Mouse (Mus musculus): ENCODE measurements around the gene Mcam. TPM values are rescaled to one million over a fixed set of nuclear protein-coding genes. Genes with fewer than 3 reads are reported as not detected.

The Mcam gene
- polyA plus RNA-seq, 1 experiment, result not detected

DNA sequence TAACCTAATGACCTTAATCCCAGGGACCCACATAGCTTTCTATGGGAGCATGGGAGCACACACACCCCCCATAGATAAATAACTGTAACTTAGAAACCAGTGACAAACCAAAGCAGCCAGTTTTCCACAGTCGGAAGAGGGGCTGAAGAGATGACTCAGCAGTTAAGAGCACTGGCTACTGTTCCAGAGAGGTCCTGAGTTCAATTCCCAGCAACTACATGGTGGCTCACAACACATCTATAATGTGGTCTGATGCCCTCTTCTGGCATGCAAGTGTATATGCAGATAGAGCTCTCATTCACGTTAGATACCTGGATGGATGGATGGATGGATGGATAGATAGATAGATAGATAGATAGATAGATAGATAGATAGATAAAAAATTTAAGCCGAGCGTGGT is 18.1 kb upstream of the Mcam start:
- Histone ChIP-seq H3K9me3 (ENCODE audit: control insufficient read depth, low read length) (no peaks in the 10 kb centered on the region), H3K4me1 (ENCODE audit: control insufficient read depth) (peaks cover 22% of the 10 kb centered on the region), H3K4me3 (replicated peaks) (no peak overlapping the region), H3K27me3 (ENCODE audit: control insufficient read depth) (no peaks in the 10 kb centered on the region), H3K36me3 (ENCODE audit: control insufficient read depth) (peaks cover 6% of the 10 kb centered on the region)
- TF ChIP-seq GATA1 (IDR thresholded peaks at IDR 0.05; ENCODE audit: low read length), result no peak
- no peak for TF ChIP-seq TAL1 (IDR thresholded peaks at IDR 0.05; ENCODE audit: low read length)

- TF ChIP-seq GATA1 (IDR thresholded peaks at IDR 0.05; ENCODE audit: low read length), result no peak
- TF ChIP-seq TAL1 (IDR thresholded peaks at IDR 0.05; ENCODE audit: low read length), result no peak
Measured at GRCm38 (mm10) chr9:44119011-44119410, 15.3 kb upstream of the Mcam start.

DNA sequence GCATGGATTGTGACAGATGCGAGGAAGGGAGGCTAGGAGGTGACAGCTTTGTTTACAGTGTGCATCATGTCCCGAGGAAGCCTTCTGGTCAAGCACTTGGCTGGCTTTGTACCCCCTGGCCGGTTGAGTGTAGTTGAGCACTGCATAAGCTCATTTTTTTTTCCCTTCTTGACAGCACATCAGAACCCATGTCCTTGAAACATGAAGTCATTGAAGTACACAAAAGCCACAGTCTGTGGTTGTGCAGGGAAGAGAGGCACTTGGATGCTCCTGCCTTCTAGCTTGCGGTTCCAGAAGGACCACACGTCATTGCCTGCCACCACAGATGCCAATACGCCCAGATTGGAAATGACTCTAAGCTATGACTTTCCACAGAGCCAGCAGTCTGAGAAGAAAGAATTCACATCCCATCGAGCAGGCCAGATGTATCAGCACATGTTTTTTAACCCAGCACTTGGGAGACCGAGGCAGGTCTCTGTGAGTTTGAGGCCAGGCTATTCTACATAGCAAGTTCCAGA is 14.3 kb upstream of the Mcam start:
- no peaks in the 10 kb centered on the region; the same call in 1 of the 2 replicates for H3K4me1 ChIP-seq (ENCODE audit: control insufficient read depth)
- TF ChIP-seq TAL1 (IDR thresholded peaks at IDR 0.05; ENCODE audit: low read length) (no peak), GATA1 (IDR thresholded peaks at IDR 0.05; ENCODE audit: low read length) (no peak)
- no peaks in the 10 kb centered on the region for H3K9me3 ChIP-seq (ENCODE audit: control insufficient read depth, low read length)
- H3K36me3 ChIP-seq (ENCODE audit: control insufficient read depth), result no peaks in the 10 kb centered on the region
- no peaks in the 10 kb centered on the region for H3K27me3 ChIP-seq (ENCODE audit: control insufficient read depth)
- no peak overlapping the region for H3K4me3 ChIP-seq (replicated peaks)

More at GRCm38 (mm10) chr9:44119011-44119410, 15.3 kb upstream of the Mcam start:
- peaks cover 7% of the 10 kb centered on the region for H3K4me1 ChIP-seq (ENCODE audit: control insufficient read depth)
- no peaks in the 10 kb centered on the region for H3K27me3 ChIP-seq (ENCODE audit: control insufficient read depth)
- H3K36me3 ChIP-seq (ENCODE audit: control insufficient read depth), result no peaks in the 10 kb centered on the region
- H3K9me3 ChIP-seq (ENCODE audit: control insufficient read depth, low read length), result no peaks in the 10 kb centered on the region
- H3K4me3 ChIP-seq (replicated peaks), result no peak overlapping the region

- no peaks in the 10 kb centered on the region for H3K9me3 ChIP-seq (ENCODE audit: control insufficient read depth, low read length)
- H3K27me3 ChIP-seq (ENCODE audit: control insufficient read depth), result peaks cover 17% of the 10 kb centered on the region
- TF ChIP-seq GATA1 (IDR thresholded peaks at IDR 0.05; ENCODE audit: low read length) (no peak), TAL1 (IDR thresholded peaks at IDR 0.05; ENCODE audit: low read length) (no peak)
- no peak overlapping the region for H3K4me3 ChIP-seq (replicated peaks)
- H3K36me3 ChIP-seq (ENCODE audit: control insufficient read depth), result no peaks in the 10 kb centered on the region
- H3K4me1 ChIP-seq (ENCODE audit: control insufficient read depth), result peaks cover 3% of the 10 kb centered on the region
Measured at GRCm38 (mm10) chr9:44124317-44124716, 10.0 kb upstream of the Mcam start.

DNA sequence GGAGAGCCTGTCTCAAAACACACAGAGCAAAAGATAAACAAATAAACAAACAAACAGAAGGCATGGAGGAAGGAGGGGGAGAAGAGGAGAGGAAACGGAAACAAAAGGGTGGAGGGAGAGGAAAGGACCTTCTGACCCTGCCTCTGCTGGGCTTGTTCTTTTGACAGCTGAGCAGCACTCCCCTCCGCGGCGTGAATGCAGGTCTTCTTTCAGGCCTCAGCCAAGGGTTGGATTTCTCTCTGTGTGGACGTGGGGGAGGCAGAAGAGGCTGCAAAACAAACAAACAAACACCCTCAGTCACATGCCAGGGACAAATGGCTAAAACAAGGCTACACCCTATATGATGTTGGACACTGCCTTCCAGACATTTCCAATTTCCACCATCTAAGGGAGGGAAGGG is 9.2 kb upstream of the Mcam start:
- Histone ChIP-seq H3K4me1 (ENCODE audit: control insufficient read depth) (peaks cover 3% of the 10 kb centered on the region), H3K9me3 (ENCODE audit: control insufficient read depth, low read length) (no peaks in the 10 kb centered on the region; the same call in 1 of the 2 replicates), H3K36me3 (ENCODE audit: control insufficient read depth) (no peaks in the 10 kb centered on the region), H3K27me3 (ENCODE audit: control insufficient read depth) (peaks cover 24% of the 10 kb centered on the region), H3K4me3 (replicated peaks) (no peak overlapping the region)
- TF ChIP-seq GATA1 (IDR thresholded peaks at IDR 0.05; ENCODE audit: low read length) (no peak), TAL1 (IDR thresholded peaks at IDR 0.05; ENCODE audit: low read length) (no peak)

- no peaks in the 10 kb centered on the region; the same call in 1 of the 2 replicates for H3K9me3 ChIP-seq (ENCODE audit: control insufficient read depth, low read length)
- H3K4me1 ChIP-seq (ENCODE audit: control insufficient read depth), result peaks cover 6% of the 10 kb centered on the region
- peaks cover 31% of the 10 kb centered on the region for H3K27me3 ChIP-seq (ENCODE audit: control insufficient read depth)
- no peak for TF ChIP-seq GATA1 (IDR thresholded peaks at IDR 0.05; ENCODE audit: low read length)
- no peak for TF ChIP-seq TAL1 (IDR thresholded peaks at IDR 0.05; ENCODE audit: low read length)
- no peak overlapping the region for H3K4me3 ChIP-seq (replicated peaks)
- H3K36me3 ChIP-seq (ENCODE audit: control insufficient read depth), result no peaks in the 10 kb centered on the region
Measured at GRCm38 (mm10) chr9:44125546-44126428, 8.5 kb upstream of the Mcam start.

DNA sequence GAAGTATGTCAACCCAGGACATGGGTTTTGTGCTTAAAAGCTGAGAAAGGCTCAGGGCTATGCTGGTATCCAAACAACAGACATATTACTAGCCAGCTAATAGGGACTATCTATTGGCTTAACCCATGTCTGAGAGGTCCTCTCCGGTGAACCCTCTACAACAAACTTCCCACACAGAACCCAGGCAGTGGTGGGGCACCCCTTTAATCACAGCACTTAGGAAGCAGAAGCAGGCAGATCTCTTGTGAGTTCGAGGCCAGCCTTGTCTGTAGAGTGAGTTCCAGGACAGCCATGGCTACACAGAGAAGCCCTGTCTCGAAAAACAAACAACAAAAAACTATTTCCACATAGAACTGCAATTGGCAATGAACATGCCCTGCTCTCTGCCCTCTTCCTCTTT is 7.5 kb upstream of the Mcam start:
- no peak overlapping the region for H3K4me3 ChIP-seq (replicated peaks)
- no peaks in the 10 kb centered on the region for H3K36me3 ChIP-seq (ENCODE audit: control insufficient read depth)
- peaks cover 41% of the 10 kb centered on the region for H3K27me3 ChIP-seq (ENCODE audit: control insufficient read depth)
- peaks cover 6% of the 10 kb centered on the region for H3K4me1 ChIP-seq (ENCODE audit: control insufficient read depth)
- H3K9me3 ChIP-seq (ENCODE audit: control insufficient read depth, low read length), result no peaks in the 10 kb centered on the region; the same call in 1 of the 2 replicates
- TF ChIP-seq GATA1 (IDR thresholded peaks at IDR 0.05; ENCODE audit: low read length) (no peak), TAL1 (IDR thresholded peaks at IDR 0.05; ENCODE audit: low read length) (no peak)

DNA sequence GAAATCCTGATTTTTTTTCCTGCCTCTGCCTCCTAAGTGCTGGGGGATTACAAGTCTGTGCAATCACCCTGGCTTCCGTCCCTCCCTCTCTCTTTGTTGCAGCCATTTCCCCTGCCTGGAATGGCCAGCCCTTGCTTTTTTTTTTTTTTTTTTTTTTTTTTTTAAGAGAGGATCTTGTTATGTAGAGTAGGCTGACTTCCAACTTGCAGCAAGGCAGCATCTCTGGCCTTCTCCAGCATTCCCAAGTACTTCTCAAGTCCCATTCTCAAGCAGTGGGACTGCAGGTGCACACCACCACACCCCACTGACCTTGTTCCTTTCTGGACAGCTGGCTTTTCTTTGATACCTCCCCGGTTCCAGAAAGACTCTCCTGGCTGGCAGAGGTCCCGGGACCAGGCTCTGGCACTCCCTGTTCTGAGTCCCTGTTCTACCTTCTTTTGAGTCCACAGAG is 6.9 kb upstream of the Mcam start:
- Histone ChIP-seq H3K27me3 (ENCODE audit: control insufficient read depth) (peaks cover 47% of the 10 kb centered on the region), H3K36me3 (ENCODE audit: control insufficient read depth) (no peaks in the 10 kb centered on the region), H3K9me3 (ENCODE audit: control insufficient read depth, low read length) (no peaks in the 10 kb centered on the region; the same call in 1 of the 2 replicates), H3K4me3 (replicated peaks) (no peak overlapping the region), H3K4me1 (ENCODE audit: control insufficient read depth) (peaks cover 6% of the 10 kb centered on the region)
- TF ChIP-seq GATA1 (IDR thresholded peaks at IDR 0.05; ENCODE audit: low read length) (no peak), TAL1 (IDR thresholded peaks at IDR 0.05; ENCODE audit: low read length) (no peak)

- H3K9me3 ChIP-seq (ENCODE audit: control insufficient read depth, low read length), result no peaks in the 10 kb centered on the region; the same call in 1 of the 2 replicates
- H3K27me3 ChIP-seq (ENCODE audit: control insufficient read depth), result peaks cover 70% of the 10 kb centered on the region
- no peak for TF ChIP-seq TAL1 (IDR thresholded peaks at IDR 0.05; ENCODE audit: low read length)
- TF ChIP-seq GATA1 (IDR thresholded peaks at IDR 0.05; ENCODE audit: low read length), result no peak
- H3K4me1 ChIP-seq (ENCODE audit: control insufficient read depth), result peaks cover 6% of the 10 kb centered on the region
- no peaks in the 10 kb centered on the region for H3K36me3 ChIP-seq (ENCODE audit: control insufficient read depth)
- no peak overlapping the region for H3K4me3 ChIP-seq (replicated peaks)
Measured at GRCm38 (mm10) chr9:44129633-44130032, 4.6 kb upstream of the Mcam start.

All from erythroblast, embryonic 14.5 days (primary cell).